Mouse (Mus musculus): ENCODE results near the gene Slc4a2. TPM values are rescaled to one million over a fixed set of nuclear protein-coding genes. Genes with fewer than 3 reads are reported as not detected.
A peak's percentile ranks its signal among the peaks of the same experiment; 100 is the strongest.

The Slc4a2 gene
- total and polyA plus RNA-seq, 3 experiments, result 20.0 to 25.5 (median 24.7) TPM

DNA sequence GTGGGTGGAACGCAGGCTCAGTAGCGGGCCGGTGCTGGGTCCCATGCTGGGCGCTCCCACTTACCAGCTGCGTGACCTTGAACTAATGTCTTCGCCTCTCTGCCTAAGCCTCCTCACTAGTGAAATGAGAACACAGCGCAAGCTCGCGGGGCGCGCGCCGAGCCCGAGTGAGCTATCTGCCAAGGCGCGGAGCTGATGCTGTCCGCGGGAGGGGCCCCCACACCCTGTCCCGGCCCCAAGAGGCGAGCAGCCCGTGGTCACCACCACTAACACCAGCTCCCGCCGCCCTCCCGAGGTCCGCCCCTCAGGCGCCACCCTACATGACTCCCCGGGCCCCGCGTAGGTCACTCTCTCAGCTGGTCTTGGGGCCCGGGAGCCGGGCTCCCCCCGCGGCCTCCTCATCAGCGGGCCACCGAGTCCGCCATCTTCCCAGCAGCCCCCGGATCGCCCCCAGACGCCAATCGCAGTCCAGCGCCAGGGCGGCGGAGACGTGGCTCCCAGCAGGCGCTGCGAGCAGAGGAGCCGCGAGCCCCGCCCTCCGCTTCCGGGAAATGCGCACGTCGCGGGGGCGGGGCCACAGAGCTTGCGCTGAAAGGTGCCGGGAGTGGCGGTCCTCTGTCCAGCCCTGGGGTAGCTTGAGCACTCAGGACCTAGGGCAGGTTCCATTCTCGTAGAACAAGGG is 21.2 kb downstream of the Slc4a2 start, which contains the start of gene Fastk:
Fastk (minus strand) TSS at position 542 of the 682 bp plus-strand sequence.
- Histone ChIP-seq H3K27me3 (ENCODE audit: insufficient read depth, low read length) (no peaks in the 10 kb centered on the region), H3K36me3 (replicated peaks) (peaks cover 50% of the 10 kb centered on the region), H3K4me1 (ENCODE audit: insufficient read depth, low read depth, low read length) (peaks cover 61% of the 10 kb centered on the region), H3K9me3 (replicated peaks) (no peaks in the 10 kb centered on the region), H3K4me3 (ENCODE audit: low read depth, low read length) (peak within 1 kb of the TSS; percentile 88)
- ATAC-seq (ENCODE audit: extremely low read depth, insufficient number of reproducible peaks, low FRiP score, poor library complexity, severe bottlenecking) (peak; percentile 62; the same call in 1 of the 2 replicates), DNase-seq (ENCODE audit: low spot score) (peak; percentile 98)
- no peak for TF ChIP-seq GATA1 (IDR thresholded peaks at IDR 0.05; ENCODE audit: borderline replicate concordance, low read length)
- TF ChIP-seq CTCF (IDR thresholded peaks at IDR 0.05; ENCODE audit: low read depth, low read length), result no peak
- no peak for TF ChIP-seq POLR2AphosphoS5 (IDR thresholded peaks at IDR 0.05; ENCODE audit: insufficient replicate concordance, low read depth, low read length)
- TF ChIP-seq GATA2 (IDR thresholded peaks at IDR 0.05; ENCODE audit: borderline replicate concordance, low read depth, low read length), result no peak
- no peak for TF ChIP-seq TAL1 (conservative IDR thresholded peaks at IDR 0.05; ENCODE audit: low read depth, low read length)

DNA sequence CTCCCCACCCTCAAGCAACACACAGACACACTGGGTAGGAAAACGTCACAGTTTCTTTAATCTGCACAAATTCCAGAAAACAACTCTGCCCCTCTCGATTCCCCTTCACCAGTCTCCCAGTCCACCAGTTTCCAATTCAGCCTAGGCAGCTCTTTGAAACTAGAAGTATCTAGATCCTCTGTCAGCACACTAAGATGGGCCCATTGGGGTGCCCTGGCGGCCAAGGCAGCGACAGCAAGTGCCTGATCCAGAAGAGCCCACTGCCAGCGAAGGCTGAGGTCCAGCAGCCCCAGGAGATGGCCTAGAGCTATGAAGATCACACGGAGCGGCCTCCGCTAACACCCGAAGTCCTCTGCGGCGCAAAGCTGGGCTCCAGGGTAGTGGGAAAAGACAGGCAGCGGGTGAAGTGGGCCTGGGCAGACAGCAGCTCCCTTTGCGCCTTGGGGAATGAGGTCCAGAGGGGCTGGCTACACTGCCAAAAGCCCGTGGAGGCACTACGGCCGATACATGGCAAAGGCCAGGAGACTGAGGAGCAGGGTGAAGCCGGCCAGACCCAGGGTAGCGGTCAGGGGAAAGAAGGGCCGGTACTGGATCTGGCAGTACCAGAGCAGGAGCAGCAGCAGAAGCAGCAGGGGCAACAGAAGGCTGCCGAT is 21.9 kb downstream of the Slc4a2 start:
- DNase-seq (ENCODE audit: low spot score) (no peak), ATAC-seq (ENCODE audit: extremely low read depth, insufficient number of reproducible peaks, low FRiP score, poor library complexity, severe bottlenecking) (no peak)
- no peaks in the 10 kb centered on the region for H3K9me3 ChIP-seq (replicated peaks)
- peaks cover 63% of the 10 kb centered on the region for H3K4me1 ChIP-seq (ENCODE audit: insufficient read depth, low read depth, low read length)
- TF ChIP-seq GATA1 (IDR thresholded peaks at IDR 0.05; ENCODE audit: borderline replicate concordance, low read length), result no peak
- no peak for TF ChIP-seq GATA2 (IDR thresholded peaks at IDR 0.05; ENCODE audit: borderline replicate concordance, low read depth, low read length)
- TF ChIP-seq POLR2AphosphoS5 (IDR thresholded peaks at IDR 0.05; ENCODE audit: insufficient replicate concordance, low read depth, low read length), result no peak
- TF ChIP-seq TAL1 (conservative IDR thresholded peaks at IDR 0.05; ENCODE audit: low read depth, low read length), result no peak
- no peak for TF ChIP-seq CTCF (IDR thresholded peaks at IDR 0.05; ENCODE audit: low read depth, low read length)
- no peaks in the 10 kb centered on the region for H3K27me3 ChIP-seq (ENCODE audit: insufficient read depth, low read length)
- H3K4me3 ChIP-seq (ENCODE audit: low read depth, low read length), result peak overlapping the region; percentile 88
- peaks cover 44% of the 10 kb centered on the region for H3K36me3 ChIP-seq (replicated peaks)

DNA sequence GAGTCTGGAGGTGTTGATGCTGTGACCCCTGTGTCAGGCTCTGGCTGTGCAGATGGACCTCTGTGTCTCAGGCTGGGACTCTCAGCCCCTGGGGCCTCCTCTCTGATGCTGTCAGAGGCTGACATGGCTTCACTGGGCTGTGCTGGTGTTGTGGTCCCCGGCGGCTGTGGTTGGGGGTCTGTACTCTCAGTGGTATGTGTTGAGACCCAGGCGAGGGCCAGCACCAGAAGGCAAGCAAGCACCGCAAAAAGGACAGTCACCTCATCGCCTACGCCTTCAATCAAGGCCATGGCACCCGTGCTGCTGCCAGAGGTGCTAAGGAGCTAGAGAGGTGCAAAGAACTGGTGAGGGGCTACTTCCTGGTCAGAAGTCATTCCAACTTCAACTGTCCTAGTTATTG is 23.0 kb downstream of the Slc4a2 start:
- Histone ChIP-seq H3K4me3 (ENCODE audit: low read depth, low read length) (peak overlapping the region; percentile 73; the same call in 1 of the 2 replicates), H3K4me1 (ENCODE audit: insufficient read depth, low read depth, low read length) (peaks cover 69% of the 10 kb centered on the region), H3K36me3 (replicated peaks) (peaks cover 33% of the 10 kb centered on the region), H3K9me3 (replicated peaks) (no peaks in the 10 kb centered on the region), H3K27me3 (ENCODE audit: insufficient read depth, low read length) (no peaks in the 10 kb centered on the region)
- TF ChIP-seq TAL1 (conservative IDR thresholded peaks at IDR 0.05; ENCODE audit: low read depth, low read length) (no peak), CTCF (IDR thresholded peaks at IDR 0.05; ENCODE audit: low read depth, low read length) (no peak), POLR2AphosphoS5 (IDR thresholded peaks at IDR 0.05; ENCODE audit: insufficient replicate concordance, low read depth, low read length) (no peak), GATA2 (IDR thresholded peaks at IDR 0.05; ENCODE audit: borderline replicate concordance, low read depth, low read length) (no peak)
- DNase-seq (ENCODE audit: low spot score) (no peak), ATAC-seq (ENCODE audit: extremely low read depth, insufficient number of reproducible peaks, low FRiP score, poor library complexity, severe bottlenecking) (no peak)

DNA sequence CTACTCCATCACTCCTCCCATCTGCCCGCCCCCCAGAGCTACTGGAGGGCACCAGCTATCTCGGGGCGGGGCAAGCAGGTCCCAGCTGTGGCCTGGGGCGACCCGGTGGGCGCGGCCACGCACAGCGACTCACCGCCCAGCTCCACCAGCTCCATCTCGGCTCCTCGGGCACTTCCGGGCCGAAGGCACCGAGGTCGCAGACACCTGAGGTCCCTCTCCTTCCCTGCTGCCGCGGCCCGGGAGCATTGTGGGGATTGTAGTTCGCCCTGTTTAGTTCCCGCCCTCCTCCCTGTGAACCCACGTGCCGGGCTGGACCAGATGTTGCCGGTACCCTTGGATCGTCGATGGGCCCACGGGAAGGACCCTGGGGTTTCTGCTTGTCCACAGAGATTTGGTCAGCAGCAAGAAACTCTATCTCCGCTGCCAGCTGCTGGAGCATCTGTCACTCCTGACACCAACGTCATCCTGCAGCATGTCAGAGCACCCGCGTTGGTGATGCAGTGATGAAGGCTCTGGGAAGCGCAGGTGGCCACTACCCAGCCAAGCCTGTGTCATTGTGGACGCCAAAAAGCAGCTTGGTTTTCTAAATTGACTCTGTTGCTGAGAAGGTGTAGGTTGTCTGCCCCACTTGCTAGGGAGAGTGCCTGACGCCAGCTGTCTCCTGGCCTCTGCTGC is 24.1 kb downstream of the Slc4a2 start, which contains the start of gene Tmub1:
Tmub1 (minus strand) TSS at position 231 of the 675 bp plus-strand sequence.
- H3K4me3 ChIP-seq (ENCODE audit: low read depth, low read length), result peak within 1 kb of the TSS; percentile 73
- no peaks in the 10 kb centered on the region for H3K27me3 ChIP-seq (ENCODE audit: insufficient read depth, low read length)
- no peak for TF ChIP-seq GATA1 (IDR thresholded peaks at IDR 0.05; ENCODE audit: borderline replicate concordance, low read length)
- TF ChIP-seq POLR2AphosphoS5 (IDR thresholded peaks at IDR 0.05; ENCODE audit: insufficient replicate concordance, low read depth, low read length), result no peak
- TF ChIP-seq GATA2 (IDR thresholded peaks at IDR 0.05; ENCODE audit: borderline replicate concordance, low read depth, low read length), result no peak
- TF ChIP-seq TAL1 (conservative IDR thresholded peaks at IDR 0.05; ENCODE audit: low read depth, low read length), result no peak; the same call in 1 of the 2 replicates
- no peak for TF ChIP-seq CTCF (IDR thresholded peaks at IDR 0.05; ENCODE audit: low read depth, low read length)
- peaks cover 64% of the 10 kb centered on the region for H3K4me1 ChIP-seq (ENCODE audit: insufficient read depth, low read depth, low read length)
- H3K9me3 ChIP-seq (replicated peaks), result no peaks in the 10 kb centered on the region
- ATAC-seq (ENCODE audit: extremely low read depth, insufficient number of reproducible peaks, low FRiP score, poor library complexity, severe bottlenecking), result peak; percentile 75
- peak; percentile 87 for DNase-seq (ENCODE audit: low spot score)
- peaks cover 22% of the 10 kb centered on the region for H3K36me3 ChIP-seq (replicated peaks)

DNA sequence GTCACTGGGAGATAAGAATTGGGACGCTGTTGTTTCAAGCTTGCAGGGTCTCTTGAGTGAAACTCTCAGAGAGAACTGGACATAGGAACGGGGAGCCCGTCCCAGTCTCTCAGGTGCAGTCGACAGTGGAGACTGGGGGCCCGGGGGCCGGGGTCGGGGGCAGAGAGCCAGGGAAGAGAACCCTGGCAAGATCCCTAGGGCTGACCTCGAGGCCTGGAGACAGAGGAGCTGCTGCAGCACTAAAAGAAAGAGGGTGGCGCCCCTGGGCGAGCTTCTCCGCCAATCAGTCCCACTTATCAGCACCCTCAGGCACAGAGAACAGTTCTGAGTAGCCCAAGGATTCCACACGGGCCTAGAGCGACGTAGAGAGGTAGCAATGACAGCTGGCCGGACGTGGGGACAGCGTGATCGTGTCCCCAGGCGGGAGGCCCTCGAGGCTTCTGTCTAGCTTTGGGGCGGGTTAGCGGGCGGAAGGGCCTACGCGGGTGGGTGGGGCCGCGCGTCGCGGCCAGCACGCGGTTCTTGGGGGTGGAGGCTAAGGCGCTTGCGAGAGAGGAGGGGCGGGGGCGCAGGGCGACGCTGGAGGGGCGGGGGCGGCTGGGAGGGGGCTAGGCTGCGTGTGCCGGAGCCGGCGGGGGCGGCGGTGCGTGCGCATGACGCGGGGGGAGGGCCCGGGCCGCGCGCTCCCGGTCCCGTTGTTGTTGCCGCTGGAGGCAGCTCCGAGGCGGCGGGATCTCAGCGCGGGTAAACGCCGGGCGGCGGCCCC is 27.8 kb downstream of the Slc4a2 start:
- H3K36me3 ChIP-seq (replicated peaks), result peaks cover 33% of the 10 kb centered on the region
- H3K4me3 ChIP-seq (ENCODE audit: low read depth, low read length), result peak overlapping the region; percentile 88
- no peaks in the 10 kb centered on the region for H3K27me3 ChIP-seq (ENCODE audit: insufficient read depth, low read length)
- H3K4me1 ChIP-seq (ENCODE audit: insufficient read depth, low read depth, low read length), result peaks cover 68% of the 10 kb centered on the region
- peak; percentile 64 for ATAC-seq (ENCODE audit: extremely low read depth, insufficient number of reproducible peaks, low FRiP score, poor library complexity, severe bottlenecking)
- no peaks in the 10 kb centered on the region for H3K9me3 ChIP-seq (replicated peaks)
- TF ChIP-seq CTCF (IDR thresholded peaks at IDR 0.05; ENCODE audit: low read depth, low read length), result no peak
- TF ChIP-seq POLR2AphosphoS5 (IDR thresholded peaks at IDR 0.05; ENCODE audit: insufficient replicate concordance, low read depth, low read length), result no peak
- no peak for TF ChIP-seq GATA2 (IDR thresholded peaks at IDR 0.05; ENCODE audit: borderline replicate concordance, low read depth, low read length)
- no peak for TF ChIP-seq GATA1 (IDR thresholded peaks at IDR 0.05; ENCODE audit: borderline replicate concordance, low read length)
- TF ChIP-seq TAL1 (conservative IDR thresholded peaks at IDR 0.05; ENCODE audit: low read depth, low read length), result no peak
- DNase-seq (ENCODE audit: low spot score), result peak; percentile 93

Data from G1E (cell line).